Mouse (Mus musculus): Measurements from ENCODE around the gene Med13l. TPM values are rescaled to one million over a fixed set of nuclear protein-coding genes. Genes with fewer than 3 reads are reported as not detected.

Gene Med13l
- polyA plus RNA-seq, 1 experiment from 2014 or later = 12.2 TPM

GRCm38 (mm10) chr5:118721416-118721815 is 160.9 kb downstream of the Med13l start:
- H3K9me3 ChIP-seq (replicated peaks; ENCODE audit: control insufficient read depth, low read length) = no peaks in the 10 kb centered on the region
- no peaks in the 10 kb centered on the region for H3K27me3 ChIP-seq (ENCODE audit: control insufficient read depth, insufficient read depth, low read depth, low read length)
- H3K27ac ChIP-seq (ENCODE audit: low read length) = no peak overlapping the region
- ATAC-seq (ENCODE audit: low read depth) = no peak
- peaks cover 35% of the 10 kb centered on the region for H3K36me3 ChIP-seq (ENCODE audit: control insufficient read depth, insufficient read depth)
- no peak overlapping the region for H3K4me3 ChIP-seq (ENCODE audit: low read depth, low read length)
- H3K9ac ChIP-seq (ENCODE audit: low read depth, low read length) = no peak overlapping the region
- 74% methylated on average over 12 of the region's 12 CpGs for WGBS (ENCODE audit: insufficient replicate concordance)
- no peak overlapping the region for H3K4me2 ChIP-seq (ENCODE audit: low read depth, low read length)
- H3K4me1 ChIP-seq (ENCODE audit: control insufficient read depth, low read depth, low read length) = peaks cover 6% of the 10 kb centered on the region

- H3K9ac ChIP-seq (ENCODE audit: low read depth, low read length) = no peak overlapping the region
- peaks cover 6% of the 10 kb centered on the region for H3K4me1 ChIP-seq (ENCODE audit: control insufficient read depth, low read depth, low read length)
- peaks cover 39% of the 10 kb centered on the region for H3K36me3 ChIP-seq (ENCODE audit: control insufficient read depth, insufficient read depth)
- no peak overlapping the region for H3K4me3 ChIP-seq (ENCODE audit: low read depth, low read length)
- no peaks in the 10 kb centered on the region for H3K9me3 ChIP-seq (replicated peaks; ENCODE audit: control insufficient read depth, low read length)
- WGBS (ENCODE audit: insufficient replicate concordance) = 85% methylated on average over 5 of the region's 5 CpGs
- no peak for ATAC-seq (ENCODE audit: low read depth)
- no peak overlapping the region for H3K27ac ChIP-seq (ENCODE audit: low read length)
- H3K27me3 ChIP-seq (ENCODE audit: control insufficient read depth, insufficient read depth, low read depth, low read length) = no peaks in the 10 kb centered on the region
- H3K4me2 ChIP-seq (ENCODE audit: low read depth, low read length) = no peak overlapping the region
These were observed 161.4 kb downstream of the Med13l start for GRCm38 (mm10) chr5:118721848-118722247.

DNA sequence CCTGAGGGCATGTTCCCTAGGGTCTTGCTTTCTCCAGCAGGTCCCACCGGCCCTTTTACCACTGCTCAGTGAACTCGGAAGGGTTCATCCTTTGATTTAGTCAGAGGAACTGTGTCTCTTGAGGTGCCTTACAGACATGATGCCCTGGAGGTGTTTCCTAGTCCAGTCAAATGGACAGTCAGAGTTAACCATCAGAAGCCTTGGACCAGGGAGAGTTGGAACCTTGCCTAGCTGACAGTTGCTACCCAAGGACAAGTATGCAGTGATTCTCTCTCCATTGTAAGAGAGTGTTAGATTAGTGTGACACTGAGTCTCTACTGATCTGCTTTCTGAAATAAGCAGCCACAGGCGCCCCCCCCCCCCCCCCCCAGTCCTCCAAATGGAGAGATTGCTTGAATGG is 162.0 kb downstream of the Med13l start:
- Histone ChIP-seq H3K4me1 (ENCODE audit: control insufficient read depth, low read depth, low read length) (peaks cover 6% of the 10 kb centered on the region), H3K9me3 (replicated peaks; ENCODE audit: control insufficient read depth, low read length) (no peaks in the 10 kb centered on the region), H3K27ac (ENCODE audit: low read length) (no peak overlapping the region), H3K27me3 (ENCODE audit: control insufficient read depth, insufficient read depth, low read depth, low read length) (no peaks in the 10 kb centered on the region), H3K4me3 (ENCODE audit: low read depth, low read length) (no peak overlapping the region), H3K9ac (ENCODE audit: low read depth, low read length) (no peak overlapping the region), H3K36me3 (ENCODE audit: control insufficient read depth, insufficient read depth) (peaks cover 45% of the 10 kb centered on the region), H3K4me2 (ENCODE audit: low read depth, low read length) (no peak overlapping the region)
- 88% methylated on average over 3 of the region's 3 CpGs for WGBS (ENCODE audit: insufficient replicate concordance)
- ATAC-seq (ENCODE audit: low read depth) = no peak

- no peaks in the 10 kb centered on the region for H3K27me3 ChIP-seq (ENCODE audit: control insufficient read depth, insufficient read depth, low read depth, low read length)
- H3K9me3 ChIP-seq (replicated peaks; ENCODE audit: control insufficient read depth, low read length) = no peaks in the 10 kb centered on the region
- no peak overlapping the region for H3K4me3 ChIP-seq (ENCODE audit: low read depth, low read length)
- ATAC-seq (ENCODE audit: low read depth) = no peak
- no peak overlapping the region for H3K4me2 ChIP-seq (ENCODE audit: low read depth, low read length)
- H3K4me1 ChIP-seq (ENCODE audit: control insufficient read depth, low read depth, low read length) = peaks cover 6% of the 10 kb centered on the region
- WGBS (ENCODE audit: insufficient replicate concordance) = 83% methylated on average over 6 of the region's 6 CpGs
- H3K9ac ChIP-seq (ENCODE audit: low read depth, low read length) = no peak overlapping the region
- no peak overlapping the region for H3K27ac ChIP-seq (ENCODE audit: low read length)
- peaks cover 75% of the 10 kb centered on the region for H3K36me3 ChIP-seq (ENCODE audit: control insufficient read depth, insufficient read depth)
These were observed 164.9 kb downstream of the Med13l start for GRCm38 (mm10) chr5:118725425-118725824.

- H3K4me1 ChIP-seq (ENCODE audit: control insufficient read depth, low read depth, low read length) = peaks cover 6% of the 10 kb centered on the region
- H3K9ac ChIP-seq (ENCODE audit: low read depth, low read length) = no peak overlapping the region
- no peak overlapping the region for H3K4me2 ChIP-seq (ENCODE audit: low read depth, low read length)
- H3K27me3 ChIP-seq (ENCODE audit: control insufficient read depth, insufficient read depth, low read depth, low read length) = no peaks in the 10 kb centered on the region
- ATAC-seq (ENCODE audit: low read depth) = peak; percentile 87
- 48% methylated on average over 10 of the region's 10 CpGs for WGBS (ENCODE audit: insufficient replicate concordance)
- H3K36me3 ChIP-seq (ENCODE audit: control insufficient read depth, insufficient read depth) = peaks cover 79% of the 10 kb centered on the region
- H3K27ac ChIP-seq (ENCODE audit: low read length) = no peak overlapping the region
- H3K4me3 ChIP-seq (ENCODE audit: low read depth, low read length) = no peak overlapping the region
- H3K9me3 ChIP-seq (replicated peaks; ENCODE audit: control insufficient read depth, low read length) = no peaks in the 10 kb centered on the region
These were observed 165.5 kb downstream of the Med13l start for GRCm38 (mm10) chr5:118725886-118726505.

- 91% methylated on average over 16 of the region's 16 CpGs for WGBS (ENCODE audit: insufficient replicate concordance)
- Histone ChIP-seq H3K4me1 (ENCODE audit: control insufficient read depth, low read depth, low read length) (peaks cover 6% of the 10 kb centered on the region), H3K27me3 (ENCODE audit: control insufficient read depth, insufficient read depth, low read depth, low read length) (no peaks in the 10 kb centered on the region), H3K9me3 (replicated peaks; ENCODE audit: control insufficient read depth, low read length) (no peaks in the 10 kb centered on the region), H3K36me3 (ENCODE audit: control insufficient read depth, insufficient read depth) (peaks cover 76% of the 10 kb centered on the region), H3K4me3 (ENCODE audit: low read depth, low read length) (no peak overlapping the region), H3K27ac (ENCODE audit: low read length) (no peak overlapping the region), H3K9ac (ENCODE audit: low read depth, low read length) (no peak overlapping the region), H3K4me2 (ENCODE audit: low read depth, low read length) (no peak overlapping the region)
- no peak for ATAC-seq (ENCODE audit: low read depth)
These were observed 166.9 kb downstream of the Med13l start for GRCm38 (mm10) chr5:118727336-118727735.

- 74% methylated on average over 3 of the region's 3 CpGs for WGBS (ENCODE audit: insufficient replicate concordance)
These were observed 171.7 kb downstream of the Med13l start for GRCm38 (mm10) chr5:118732221-118732620.

DNA sequence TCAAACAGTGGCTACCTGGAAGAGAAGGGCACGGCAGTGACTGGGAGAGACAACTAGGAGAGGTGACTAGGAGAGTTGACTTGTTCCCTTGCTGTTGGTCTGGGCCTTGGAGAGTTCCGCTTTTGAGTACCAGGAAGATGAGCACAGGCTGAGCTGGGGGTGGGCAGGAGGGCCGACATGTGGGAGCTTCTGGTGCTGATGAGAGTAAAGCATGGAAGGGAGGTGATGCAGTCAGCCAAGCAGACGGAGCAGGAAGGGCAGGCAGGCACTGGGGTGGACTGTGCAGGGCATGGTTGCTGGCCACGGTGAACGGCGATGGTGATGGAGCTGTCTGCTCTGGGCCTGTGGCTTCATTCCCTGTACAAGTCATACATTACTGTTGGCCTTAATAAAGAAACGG is 172.2 kb downstream of the Med13l start:
- peaks cover 75% of the 10 kb centered on the region for H3K36me3 ChIP-seq (ENCODE audit: control insufficient read depth, insufficient read depth)

More at GRCm38 (mm10) chr5:118732221-118732620, 171.7 kb downstream of the Med13l start:
- Histone ChIP-seq H3K27ac (ENCODE audit: low read length) (no peak overlapping the region), H3K36me3 (ENCODE audit: control insufficient read depth, insufficient read depth) (peaks cover 79% of the 10 kb centered on the region), H3K4me1 (ENCODE audit: control insufficient read depth, low read depth, low read length) (no peaks in the 10 kb centered on the region), H3K27me3 (ENCODE audit: control insufficient read depth, insufficient read depth, low read depth, low read length) (no peaks in the 10 kb centered on the region), H3K9me3 (replicated peaks; ENCODE audit: control insufficient read depth, low read length) (no peaks in the 10 kb centered on the region), H3K4me3 (ENCODE audit: low read depth, low read length) (no peak overlapping the region), H3K4me2 (ENCODE audit: low read depth, low read length) (no peak overlapping the region), H3K9ac (ENCODE audit: low read depth, low read length) (no peak overlapping the region)
- ATAC-seq (ENCODE audit: low read depth) = no peak

DNA sequence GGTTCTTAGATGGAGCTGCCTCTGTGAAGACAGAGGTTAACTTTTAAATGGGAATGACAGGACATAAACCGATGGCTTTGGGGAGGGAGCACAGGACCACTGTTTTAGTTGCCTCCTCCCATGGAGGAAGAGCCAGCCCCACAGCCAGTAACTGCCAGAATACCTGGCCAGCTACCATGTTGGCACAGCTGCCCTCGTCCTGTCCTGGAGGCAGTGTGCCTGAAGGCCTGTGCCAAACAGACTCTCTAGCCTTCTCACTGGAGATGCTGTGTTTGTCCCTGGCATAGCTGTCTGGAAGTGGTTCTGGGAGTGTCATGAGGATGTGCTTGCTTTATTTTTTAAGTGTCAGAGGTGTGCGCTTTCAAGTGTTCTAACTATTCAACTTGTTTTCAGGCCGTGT is 173.1 kb downstream of the Med13l start:
- Histone ChIP-seq H3K27ac (ENCODE audit: low read length) (no peak overlapping the region), H3K4me2 (ENCODE audit: low read depth, low read length) (no peak overlapping the region), H3K4me1 (ENCODE audit: control insufficient read depth, low read depth, low read length) (no peaks in the 10 kb centered on the region), H3K9me3 (replicated peaks; ENCODE audit: control insufficient read depth, low read length) (no peaks in the 10 kb centered on the region), H3K4me3 (ENCODE audit: low read depth, low read length) (no peak overlapping the region), H3K9ac (ENCODE audit: low read depth, low read length) (no peak overlapping the region), H3K27me3 (ENCODE audit: control insufficient read depth, insufficient read depth, low read depth, low read length) (no peaks in the 10 kb centered on the region), H3K36me3 (ENCODE audit: control insufficient read depth, insufficient read depth) (peaks cover 74% of the 10 kb centered on the region)
- 91% methylated on average over 4 of the region's 4 CpGs for WGBS (ENCODE audit: insufficient replicate concordance)
- no peak for ATAC-seq (ENCODE audit: low read depth)

More for the DNA sequence above, 172.2 kb downstream of the Med13l start:
- H3K4me2 ChIP-seq (ENCODE audit: low read depth, low read length) = no peak overlapping the region
- ATAC-seq (ENCODE audit: low read depth) = no peak
- WGBS (ENCODE audit: insufficient replicate concordance) = 83% methylated on average over 8 of the region's 8 CpGs
- H3K4me1 ChIP-seq (ENCODE audit: control insufficient read depth, low read depth, low read length) = no peaks in the 10 kb centered on the region
- no peak overlapping the region for H3K4me3 ChIP-seq (ENCODE audit: low read depth, low read length)
- no peak overlapping the region for H3K27ac ChIP-seq (ENCODE audit: low read length)
- H3K9ac ChIP-seq (ENCODE audit: low read depth, low read length) = no peak overlapping the region
- no peaks in the 10 kb centered on the region for H3K27me3 ChIP-seq (ENCODE audit: control insufficient read depth, insufficient read depth, low read depth, low read length)
- H3K9me3 ChIP-seq (replicated peaks; ENCODE audit: control insufficient read depth, low read length) = no peaks in the 10 kb centered on the region
